Mouse (Mus musculus): ENCODE data around the gene Usp50. TPM values are rescaled to one million over a fixed set of nuclear protein-coding genes. Genes with fewer than 3 reads are reported as not detected.

The Usp50 gene
- polyA plus RNA-seq, 1 experiment from 2014 or later, result 2.2 TPM

GRCm38 (mm10) chr2:126775951-126776350 is 7.3 kb downstream of the Usp50 start:
- H3K27me3 ChIP-seq (ENCODE audit: low read depth, poor library complexity, severe bottlenecking), result no peaks in the 10 kb centered on the region
- no peak overlapping the region for H3K27ac ChIP-seq
- WGBS, result 67% methylated on average over 4 of the region's 4 CpGs
- H3K4me3 ChIP-seq, result no peak overlapping the region
- no peaks in the 10 kb centered on the region for H3K9me3 ChIP-seq (replicated peaks)
- no peaks in the 10 kb centered on the region for H3K36me3 ChIP-seq
- DNase-seq (ENCODE audit: low spot score), result no peak
- no peaks in the 10 kb centered on the region for H3K4me1 ChIP-seq

GRCm38 (mm10) chr2:126772217-126772616 is 11.1 kb downstream of the Usp50 start:
- no peak for DNase-seq (ENCODE audit: low spot score)
- Histone ChIP-seq H3K27ac (no peak overlapping the region), H3K4me3 (no peak overlapping the region), H3K36me3 (no peaks in the 10 kb centered on the region), H3K9me3 (replicated peaks) (no peaks in the 10 kb centered on the region), H3K4me1 (no peaks in the 10 kb centered on the region), H3K27me3 (ENCODE audit: low read depth, poor library complexity, severe bottlenecking) (no peaks in the 10 kb centered on the region)
- WGBS, result 91% methylated on average over 5 of the region's 5 CpGs

GRCm38 (mm10) chr2:126769431-126770181 is 13.7 kb downstream of the Usp50 start:
- Histone ChIP-seq H3K4me1 (peaks cover 5% of the 10 kb centered on the region), H3K27me3 (ENCODE audit: low read depth, poor library complexity, severe bottlenecking) (no peaks in the 10 kb centered on the region), H3K36me3 (peaks cover 1% of the 10 kb centered on the region; the same call in 1 of the 2 replicates), H3K9me3 (replicated peaks) (no peaks in the 10 kb centered on the region), H3K4me3 (no peak overlapping the region), H3K27ac (no peak overlapping the region)
- WGBS, result 81% methylated on average over 19 of the region's 19 CpGs
- DNase-seq (ENCODE audit: low spot score), result no peak

- H3K27ac ChIP-seq, result no peak overlapping the region
- DNase-seq (ENCODE audit: low spot score), result no peak
- H3K36me3 ChIP-seq, result peaks cover 16% of the 10 kb centered on the region
- WGBS, result 77% methylated on average over 4 of the region's 4 CpGs
- H3K4me3 ChIP-seq, result no peak overlapping the region
- no peaks in the 10 kb centered on the region for H3K9me3 ChIP-seq (replicated peaks)
- H3K4me1 ChIP-seq, result peaks cover 5% of the 10 kb centered on the region
- no peaks in the 10 kb centered on the region for H3K27me3 ChIP-seq (ENCODE audit: low read depth, poor library complexity, severe bottlenecking)
These were observed 15.1 kb downstream of the Usp50 start for GRCm38 (mm10) chr2:126768194-126768593.

- Histone ChIP-seq H3K27me3 (ENCODE audit: low read depth, poor library complexity, severe bottlenecking) (no peaks in the 10 kb centered on the region), H3K4me1 (peaks cover 5% of the 10 kb centered on the region), H3K36me3 (peaks cover 21% of the 10 kb centered on the region), H3K9me3 (replicated peaks) (no peaks in the 10 kb centered on the region), H3K27ac (no peak overlapping the region), H3K4me3 (no peak overlapping the region)
- DNase-seq (ENCODE audit: low spot score), result no peak
- WGBS, result 89% methylated on average over 3 of the region's 3 CpGs
These were observed 15.7 kb downstream of the Usp50 start for GRCm38 (mm10) chr2:126767599-126767998.

- H3K36me3 ChIP-seq, result peaks cover 37% of the 10 kb centered on the region
- no peak overlapping the region for H3K27ac ChIP-seq
- H3K4me1 ChIP-seq, result peaks cover 5% of the 10 kb centered on the region
- 55% methylated on average over 11 of the region's 11 CpGs for WGBS
- H3K9me3 ChIP-seq (replicated peaks), result no peaks in the 10 kb centered on the region
- H3K4me3 ChIP-seq, result no peak overlapping the region
- H3K27me3 ChIP-seq (ENCODE audit: low read depth, poor library complexity, severe bottlenecking), result no peaks in the 10 kb centered on the region
- no peak for DNase-seq (ENCODE audit: low spot score)
These were observed 17.2 kb downstream of the Usp50 start for GRCm38 (mm10) chr2:126765867-126766582.

GRCm38 (mm10) chr2:126759351-126759750 is 23.9 kb downstream of the Usp50 start:
- Histone ChIP-seq H3K27me3 (ENCODE audit: low read depth, poor library complexity, severe bottlenecking) (no peaks in the 10 kb centered on the region), H3K27ac (no peak overlapping the region), H3K4me1 (no peaks in the 10 kb centered on the region), H3K9me3 (replicated peaks) (no peaks in the 10 kb centered on the region), H3K36me3 (peaks cover 99% of the 10 kb centered on the region), H3K4me3 (no peak overlapping the region)
- DNase-seq (ENCODE audit: low spot score), result no peak
- WGBS, result 94% methylated on average over 7 of the region's 7 CpGs

GRCm38 (mm10) chr2:126755664-126756063 is 27.6 kb downstream of the Usp50 start:
- Histone ChIP-seq H3K4me3 (no peak overlapping the region), H3K36me3 (peaks cover 96% of the 10 kb centered on the region), H3K9me3 (replicated peaks) (no peaks in the 10 kb centered on the region), H3K27me3 (ENCODE audit: low read depth, poor library complexity, severe bottlenecking) (no peaks in the 10 kb centered on the region), H3K4me1 (no peaks in the 10 kb centered on the region), H3K27ac (no peak overlapping the region)
- no peak for DNase-seq (ENCODE audit: low spot score)
- WGBS, result 96% methylated on average over 6 of the region's 6 CpGs

GRCm38 (mm10) chr2:126743389-126743788 is 39.9 kb downstream of the Usp50 start:
- H3K4me3 ChIP-seq, result no peak overlapping the region
- H3K9me3 ChIP-seq (replicated peaks), result no peaks in the 10 kb centered on the region
- DNase-seq (ENCODE audit: low spot score), result no peak
- H3K4me1 ChIP-seq, result no peaks in the 10 kb centered on the region
- H3K36me3 ChIP-seq, result peaks cover 94% of the 10 kb centered on the region
- 94% methylated on average over 5 of the region's 5 CpGs for WGBS
- H3K27ac ChIP-seq, result no peak overlapping the region
- no peaks in the 10 kb centered on the region for H3K27me3 ChIP-seq (ENCODE audit: low read depth, poor library complexity, severe bottlenecking)

- H3K4me3 ChIP-seq, result no peak overlapping the region
- WGBS, result 90% methylated on average over 2 of the region's 2 CpGs
- no peaks in the 10 kb centered on the region for H3K27me3 ChIP-seq (ENCODE audit: low read depth, poor library complexity, severe bottlenecking)
- H3K9me3 ChIP-seq (replicated peaks), result no peaks in the 10 kb centered on the region
- no peak overlapping the region for H3K27ac ChIP-seq
- peaks cover 89% of the 10 kb centered on the region for H3K36me3 ChIP-seq
- DNase-seq (ENCODE audit: low spot score), result no peak
- H3K4me1 ChIP-seq, result no peaks in the 10 kb centered on the region
These were observed 43.0 kb downstream of the Usp50 start for GRCm38 (mm10) chr2:126740314-126740713.

- H3K4me3 ChIP-seq, result no peak overlapping the region
- WGBS, result 91% methylated on average over 6 of the region's 6 CpGs
- H3K36me3 ChIP-seq, result peaks cover 85% of the 10 kb centered on the region
- H3K4me1 ChIP-seq, result no peaks in the 10 kb centered on the region
- no peaks in the 10 kb centered on the region for H3K27me3 ChIP-seq (ENCODE audit: low read depth, poor library complexity, severe bottlenecking)
- DNase-seq (ENCODE audit: low spot score), result no peak
- no peaks in the 10 kb centered on the region for H3K9me3 ChIP-seq (replicated peaks)
- no peak overlapping the region for H3K27ac ChIP-seq
These were observed 47.8 kb downstream of the Usp50 start for GRCm38 (mm10) chr2:126735339-126736073.

- 93% methylated on average over 2 of the region's 2 CpGs for WGBS
- no peak for DNase-seq (ENCODE audit: low spot score)
- H3K36me3 ChIP-seq, result peaks cover 70% of the 10 kb centered on the region
These were observed 52.8 kb downstream of the Usp50 start for GRCm38 (mm10) chr2:126730502-126730901.

GRCm38 (mm10) chr2:126729207-126729606 is 54.1 kb downstream of the Usp50 start:
- H3K4me1 ChIP-seq, result no peaks in the 10 kb centered on the region
- DNase-seq (ENCODE audit: low spot score), result no peak
- no peak overlapping the region for H3K4me3 ChIP-seq
- H3K27ac ChIP-seq, result no peak overlapping the region
- WGBS, result 98% methylated on average over 4 of the region's 4 CpGs
- H3K36me3 ChIP-seq, result peaks cover 65% of the 10 kb centered on the region
- H3K9me3 ChIP-seq (replicated peaks), result no peaks in the 10 kb centered on the region
- no peaks in the 10 kb centered on the region for H3K27me3 ChIP-seq (ENCODE audit: low read depth, poor library complexity, severe bottlenecking)

More at GRCm38 (mm10) chr2:126730502-126730901, 52.8 kb downstream of the Usp50 start:
- Histone ChIP-seq H3K4me1 (no peaks in the 10 kb centered on the region), H3K4me3 (no peak overlapping the region), H3K27me3 (ENCODE audit: low read depth, poor library complexity, severe bottlenecking) (no peaks in the 10 kb centered on the region), H3K27ac (no peak overlapping the region), H3K9me3 (replicated peaks) (no peaks in the 10 kb centered on the region)
